Mouse (Mus musculus) R1 (cell line): ENCODE data around the gene Ptk6.

Experiments used
- DNase-seq: peaks from one replicate; pipeline ENCODE4 v3.0.0-alpha.2; 2018; ENCODE audit warnings: low read depth, low spot score

Ptk6 gene

DNA sequence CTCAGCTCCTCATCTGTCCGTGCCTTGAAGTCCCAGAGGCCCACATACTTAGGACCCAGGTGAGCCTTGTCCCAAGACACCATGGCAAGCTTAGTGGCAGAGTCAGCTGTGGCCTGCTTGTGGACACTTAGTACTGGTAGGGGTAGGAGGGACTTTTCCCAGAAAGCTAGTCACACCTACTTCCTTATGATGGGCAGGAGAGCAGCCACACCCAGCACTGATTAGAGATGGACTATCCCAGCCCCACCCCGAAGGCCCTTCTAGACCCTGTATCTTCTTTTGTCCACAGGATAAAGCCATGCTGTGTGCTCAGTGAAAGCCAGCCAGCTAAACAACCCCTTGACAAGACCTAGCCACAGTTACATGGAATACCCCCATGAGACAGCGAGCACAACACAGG, at the start of gene Ptk6:
Gene Ptk6, minus strand, starts transcription at position 368 of the 400 bp plus-strand sequence.
- no peak for DNase-seq

DNA sequence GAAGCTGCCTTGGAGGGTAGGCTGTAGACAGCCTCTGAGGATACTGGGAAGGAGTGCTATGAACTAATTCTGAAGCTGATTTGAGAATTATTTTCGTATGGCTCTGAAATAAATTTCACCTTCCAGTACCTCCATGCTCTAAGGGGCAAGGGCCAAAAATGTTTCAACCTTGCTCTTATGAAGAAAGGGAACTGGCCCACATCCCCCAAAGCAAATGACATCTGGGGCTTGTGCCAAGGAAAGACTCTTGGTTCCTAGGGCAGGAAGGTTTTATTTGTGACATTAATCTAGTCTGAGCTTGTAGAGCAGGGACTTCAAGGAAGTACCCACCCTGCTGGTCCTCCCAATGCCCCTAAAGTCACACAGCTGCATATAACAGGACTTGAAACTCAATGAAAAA, 49.3 kb upstream of the Ptk6 start:
- no peak for DNase-seq

DNA sequence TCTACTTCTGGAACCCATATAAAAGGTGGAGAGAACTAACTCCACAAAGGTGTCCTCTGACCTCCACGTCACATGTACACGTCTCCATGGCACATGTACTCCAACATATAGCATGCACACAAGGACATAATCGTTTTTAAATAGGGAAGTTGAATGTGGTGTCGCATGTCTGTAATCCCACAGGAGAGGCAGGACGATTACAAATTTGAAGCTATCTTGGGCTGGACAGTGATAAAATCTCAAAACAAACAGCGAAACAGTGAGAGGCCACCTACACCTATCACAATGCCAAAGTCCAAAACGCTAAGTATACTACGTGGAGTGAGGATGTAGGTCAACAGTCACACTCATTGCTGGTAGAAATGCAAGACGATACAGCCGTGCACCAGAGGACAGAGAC, 46.6 kb upstream of the Ptk6 start:
- no peak for DNase-seq

DNA sequence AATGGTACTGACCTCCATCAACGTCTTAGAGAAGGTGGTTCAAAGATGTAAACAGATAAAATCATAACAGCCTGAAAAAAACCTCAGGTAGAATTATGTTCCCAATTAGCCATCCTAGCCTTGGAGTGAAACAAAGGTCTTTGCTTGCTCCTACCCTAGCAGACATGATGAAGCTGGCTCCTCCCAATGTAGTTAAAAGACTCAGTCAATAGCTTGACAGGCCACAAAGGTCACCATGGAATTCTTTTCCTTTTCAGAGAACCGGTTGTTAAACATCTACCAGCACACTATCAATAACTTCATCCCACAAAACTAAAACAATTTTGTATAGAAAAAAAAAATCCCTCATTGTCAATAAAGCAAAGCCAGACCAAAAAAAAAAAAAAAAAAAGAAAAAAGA, 42.4 kb upstream of the Ptk6 start:
- DNase-seq, result peak; percentile 15

DNA sequence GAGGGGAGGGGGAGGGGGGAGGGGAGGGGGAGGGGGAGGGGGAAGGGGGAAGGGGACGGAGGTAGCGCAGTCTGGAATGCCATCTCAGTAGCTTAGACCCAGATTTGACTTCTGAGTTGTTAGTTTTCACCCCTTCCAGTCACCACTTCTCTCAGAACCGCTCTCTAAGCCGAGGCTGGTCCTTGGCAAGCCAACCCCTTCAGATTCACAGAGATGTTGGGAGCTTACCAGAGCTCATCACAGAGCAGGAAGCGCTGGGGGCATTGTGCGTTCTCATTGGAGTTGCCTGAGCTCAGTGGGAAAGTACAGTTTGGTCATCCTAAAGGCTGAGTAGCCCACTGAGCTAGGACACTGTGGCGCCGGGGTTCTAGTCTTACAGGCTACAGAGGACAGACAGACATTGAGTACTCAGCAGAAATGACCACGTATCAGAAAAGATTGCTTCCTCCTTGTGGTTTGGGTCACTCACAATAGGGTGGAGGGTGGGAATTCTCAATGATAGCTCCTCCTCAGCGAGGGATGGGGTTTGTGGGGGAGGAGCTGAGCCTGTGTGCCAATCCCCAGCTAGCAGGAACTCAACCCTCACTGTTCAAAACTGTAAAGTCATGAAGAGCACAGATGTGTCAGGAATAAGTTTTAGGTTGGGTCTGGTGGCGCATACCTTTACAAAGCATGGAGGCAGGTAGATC, 41.3 kb upstream of the Ptk6 start:
- DNase-seq, result peak; percentile 93

DNA sequence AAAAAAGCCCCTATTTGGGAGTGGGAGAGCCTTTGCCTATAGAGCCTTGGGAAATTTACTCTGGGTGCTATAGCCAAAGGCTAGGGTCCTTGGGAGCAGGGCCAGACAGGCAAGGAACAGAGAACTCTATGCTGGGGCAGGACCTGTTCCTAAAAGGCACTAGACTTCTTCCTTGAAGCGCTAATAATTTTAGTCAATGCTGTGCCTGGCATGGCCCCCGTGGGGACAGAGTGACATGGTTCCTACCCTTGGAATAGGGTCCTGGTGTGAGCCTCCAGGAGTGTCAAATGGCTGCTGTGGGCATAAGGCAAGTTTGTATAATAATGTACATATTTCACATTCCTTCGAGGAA, 39.7 kb upstream of the Ptk6 start:
- no peak for DNase-seq

DNA sequence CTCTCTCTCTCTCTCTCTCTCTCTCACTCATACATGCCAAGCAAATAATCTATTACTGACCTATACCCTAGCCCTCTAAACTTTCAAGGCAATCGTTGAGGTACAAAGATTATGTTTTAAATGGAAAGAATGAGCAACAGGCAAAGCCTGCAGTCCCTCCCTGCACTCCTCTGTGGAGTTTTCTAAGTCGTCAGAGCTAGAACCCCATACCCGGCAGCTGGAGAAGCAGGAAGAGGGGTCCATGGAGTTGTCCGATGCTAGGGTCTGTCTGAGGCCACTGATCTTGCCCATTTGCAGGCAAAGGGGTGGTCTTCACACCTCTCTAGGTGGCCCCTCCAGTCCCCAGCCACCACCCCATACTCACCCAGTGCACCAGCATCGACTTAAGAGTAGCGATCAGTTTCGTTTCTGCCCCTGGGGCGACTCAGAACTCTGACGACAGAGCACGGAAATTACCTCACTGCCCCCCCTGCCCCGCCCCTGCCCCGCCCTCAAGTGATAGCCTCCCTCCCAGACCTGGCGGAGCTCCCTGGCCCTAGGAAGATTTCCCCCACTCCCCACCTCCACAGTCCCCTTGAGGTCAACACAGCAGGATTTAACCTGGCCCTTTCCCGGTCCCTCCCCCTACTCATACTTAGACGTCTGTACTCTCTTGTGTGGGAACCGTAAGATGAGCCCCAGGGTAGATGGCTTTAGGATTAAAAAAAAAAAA, 39.2 kb upstream of the Ptk6 start, which contains the start of gene Helz2:
Gene Helz2, minus strand, starts transcription at position 426 of the 712 bp plus-strand sequence.
- peak; percentile 39 for DNase-seq

DNA sequence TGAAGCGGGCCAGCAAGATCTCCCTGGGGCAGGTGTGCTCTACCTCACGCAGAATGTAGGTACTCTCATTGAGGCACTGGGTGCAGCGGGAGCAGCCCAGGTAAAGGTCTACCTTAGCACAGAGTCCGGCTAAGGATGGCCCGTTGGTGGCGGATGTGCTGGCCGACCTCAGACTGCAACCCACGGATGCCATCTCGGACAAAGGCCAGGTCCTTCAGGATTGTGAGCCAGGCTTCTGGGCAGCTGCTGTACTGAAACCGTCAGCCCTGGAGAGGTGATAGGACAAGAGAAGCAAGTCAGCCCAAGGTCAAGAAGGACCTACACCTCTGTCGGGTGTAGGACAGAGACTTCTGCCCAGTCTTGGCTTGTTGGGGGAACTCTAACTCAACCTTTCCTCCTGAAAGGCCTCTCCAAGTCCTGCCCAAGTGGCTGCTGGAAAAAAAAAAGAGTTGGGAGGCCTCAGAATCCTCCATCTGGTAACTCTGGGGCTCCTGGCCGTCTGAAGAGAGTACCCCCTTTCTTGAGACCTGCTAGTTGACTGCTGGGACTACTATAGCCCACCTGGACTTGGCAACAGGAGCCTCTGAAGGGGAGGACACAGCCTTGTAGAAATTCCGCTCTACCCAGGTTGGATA, 38.3 kb upstream of the Ptk6 start:
- no peak for DNase-seq

DNA sequence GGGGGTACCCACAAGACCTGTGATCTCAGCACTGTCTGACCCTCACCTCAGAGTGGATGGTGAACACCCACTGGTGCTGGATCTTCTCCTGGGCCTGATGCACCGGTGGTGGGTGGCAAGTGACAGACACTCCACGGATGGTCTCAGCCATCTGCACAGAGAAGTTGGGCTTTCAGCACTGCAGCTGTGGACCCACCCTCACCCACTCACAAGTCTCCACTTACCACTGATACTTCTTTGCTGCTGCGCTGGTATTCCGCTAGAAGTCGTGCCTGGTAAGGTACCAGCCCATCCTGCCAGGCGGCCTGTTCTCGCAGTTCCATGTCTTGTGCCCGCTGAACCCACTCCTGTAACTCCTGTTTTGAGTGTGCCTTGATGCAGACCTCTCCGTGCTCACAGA, 36.7 kb upstream of the Ptk6 start:
- no peak for DNase-seq

DNA sequence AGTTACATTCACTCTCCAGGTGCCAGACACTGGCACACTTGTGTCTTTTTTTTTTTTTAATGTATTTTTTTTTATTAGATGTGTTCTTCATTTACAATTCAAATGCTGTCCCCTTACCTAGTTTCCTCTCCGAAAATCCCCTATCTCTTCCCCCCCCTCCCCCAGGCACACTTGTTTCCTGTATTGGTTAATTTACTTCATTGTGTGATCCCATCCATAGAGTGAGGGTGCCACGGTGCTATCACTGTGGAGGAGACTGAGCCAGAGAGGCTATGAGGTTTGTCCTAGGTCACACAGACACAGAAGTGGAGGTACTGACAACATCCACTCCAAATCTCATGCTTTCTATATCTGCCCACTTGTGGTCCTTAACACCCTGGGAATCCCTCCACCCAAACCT, 36.3 kb upstream of the Ptk6 start:
- DNase-seq, result no peak

DNA sequence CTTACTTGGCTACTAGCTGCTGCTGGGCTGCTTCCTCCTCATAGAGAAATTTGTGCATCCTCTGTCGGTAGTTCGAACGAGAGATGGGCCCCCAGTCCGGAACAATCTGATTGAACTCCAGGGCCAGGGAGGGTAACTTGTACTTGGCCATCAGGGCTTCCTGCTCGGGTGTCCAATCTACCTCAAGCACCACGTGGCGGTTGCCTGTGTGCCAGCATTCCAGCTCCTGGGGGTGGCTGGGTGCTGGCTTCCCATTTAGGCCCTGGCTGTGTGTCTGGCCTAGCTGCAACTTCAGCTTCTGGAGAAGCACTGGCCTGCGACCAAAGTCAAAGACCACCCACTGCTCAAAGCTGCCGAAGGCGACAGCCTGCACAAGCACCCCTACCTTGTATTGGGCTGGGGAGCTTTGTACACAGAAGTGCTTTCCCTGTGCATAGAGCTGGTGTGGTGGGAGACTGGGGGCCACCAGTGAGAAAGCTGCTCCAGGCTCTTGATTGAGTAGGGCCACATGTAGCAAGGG, 35.6 kb upstream of the Ptk6 start:
- no peak for DNase-seq

DNA sequence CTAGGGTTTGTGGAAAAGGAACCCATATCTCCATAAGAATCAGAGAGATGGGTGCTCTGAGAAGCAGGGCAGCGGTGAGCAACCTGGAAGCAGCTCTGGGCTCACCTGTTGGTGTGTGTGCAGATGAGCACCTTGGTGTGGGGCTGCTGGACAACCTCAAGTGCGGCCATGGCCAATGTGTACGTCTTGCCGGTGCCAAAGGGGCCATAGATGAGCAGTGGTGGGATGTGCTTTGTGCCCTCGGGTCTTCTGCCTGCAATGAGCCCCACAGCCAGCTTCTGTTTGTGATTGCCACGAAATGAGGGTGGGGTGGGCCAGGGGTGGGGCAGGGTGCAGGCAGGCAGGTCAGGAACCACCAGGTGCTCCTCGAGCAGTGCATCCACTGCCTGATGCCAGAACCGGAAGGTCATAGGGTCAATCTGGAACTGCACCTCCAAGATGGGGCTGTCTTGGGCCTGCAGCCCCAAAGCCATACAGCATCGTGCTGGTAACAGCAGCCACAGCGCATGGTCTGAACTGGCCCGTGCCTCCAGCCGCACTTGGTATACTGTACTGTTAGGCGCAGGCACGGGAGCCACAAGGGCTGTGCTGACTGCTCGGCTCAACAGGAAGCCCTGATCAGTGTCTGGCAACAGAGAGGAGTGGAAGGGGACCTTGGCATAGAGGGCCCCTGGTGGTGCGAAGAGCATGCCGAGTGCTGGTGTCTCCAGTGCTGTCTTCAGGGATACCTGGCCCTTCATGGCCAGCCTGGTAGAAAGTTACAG, 34.8 kb upstream of the Ptk6 start:
- peak; percentile 17 for DNase-seq

DNA sequence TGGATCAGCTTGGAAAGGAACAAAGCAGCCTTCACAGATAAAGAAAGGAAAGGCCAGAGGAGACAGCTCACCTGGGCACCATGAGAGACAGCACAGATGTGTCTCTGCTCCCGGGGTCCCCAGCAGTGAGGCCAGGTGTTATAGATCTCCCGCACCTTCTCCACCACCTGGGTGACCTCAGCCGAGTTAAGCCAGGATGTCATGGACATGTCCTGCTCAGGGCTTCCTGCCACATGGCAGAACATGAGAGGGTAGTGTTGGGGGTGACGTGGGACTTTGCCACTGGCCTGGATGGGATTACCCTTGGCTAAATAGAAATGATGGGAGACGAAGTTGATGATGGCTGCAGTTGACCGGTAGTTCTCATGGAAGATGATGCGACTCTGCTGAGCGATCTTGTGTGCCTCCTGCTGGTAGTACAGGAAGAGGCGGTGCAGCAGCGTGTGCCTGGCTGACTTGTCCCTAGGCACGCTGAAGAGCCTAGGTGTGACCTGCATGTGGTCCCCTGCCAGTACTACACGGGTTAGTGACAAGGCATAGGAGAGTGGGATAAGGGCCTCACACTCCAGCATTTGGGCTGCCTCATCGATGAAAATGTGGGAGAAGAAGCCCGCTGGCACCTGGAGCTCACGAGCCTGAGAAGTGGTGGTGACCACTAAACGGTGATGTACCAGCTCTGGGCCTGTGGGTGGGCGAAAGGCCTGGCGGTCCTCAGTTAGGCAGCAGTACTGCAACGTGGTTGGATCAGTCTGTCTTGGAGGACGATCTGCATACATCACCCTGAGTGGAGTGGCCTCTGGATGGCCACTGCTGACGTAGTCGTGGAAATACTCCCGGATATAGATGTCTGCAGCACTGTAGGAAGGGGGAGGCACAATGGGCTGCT, 33.3 kb upstream of the Ptk6 start:
- peak; percentile 39 for DNase-seq

DNA sequence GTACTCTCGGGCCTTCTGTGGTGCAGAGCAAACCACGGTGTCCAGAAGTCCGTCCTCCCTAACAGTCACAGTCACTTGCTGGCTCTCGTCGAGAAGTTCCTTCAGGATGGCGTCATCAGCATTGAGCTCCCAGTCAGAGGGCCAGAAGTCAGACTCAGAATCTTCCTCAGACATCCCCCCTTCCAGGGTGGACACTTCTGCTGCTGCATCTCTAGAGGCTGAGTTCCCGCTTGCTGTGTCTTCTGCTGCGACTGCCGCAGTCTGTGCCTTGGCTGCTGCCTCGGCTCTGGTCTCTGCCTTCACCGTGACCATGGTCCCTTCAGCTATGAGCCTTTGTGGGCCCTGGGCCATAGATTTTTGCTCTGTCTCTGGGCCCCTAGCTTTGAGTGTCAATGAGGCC, 32.1 kb upstream of the Ptk6 start:
- peak; percentile 3 for DNase-seq

DNA sequence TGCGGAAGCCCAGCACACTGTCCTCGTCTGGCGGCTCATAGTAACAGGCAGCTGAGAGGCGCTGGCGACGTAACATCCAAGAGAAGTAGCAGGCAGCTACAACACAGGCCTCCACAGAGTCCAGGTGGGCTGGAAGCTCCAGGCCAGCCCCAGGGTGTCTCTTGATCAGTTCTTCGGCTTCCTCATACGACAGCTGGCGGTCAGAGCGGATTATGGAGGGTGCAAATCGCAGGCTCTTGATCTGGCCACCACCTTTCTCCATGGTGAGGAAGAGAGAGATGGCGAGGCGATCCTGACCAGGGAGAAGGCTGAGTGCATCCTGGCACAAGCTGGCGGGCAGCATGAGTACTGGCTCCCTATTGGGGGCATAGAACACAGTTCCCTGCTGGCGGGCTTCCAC, 30.9 kb upstream of the Ptk6 start:
- no peak for DNase-seq

DNA sequence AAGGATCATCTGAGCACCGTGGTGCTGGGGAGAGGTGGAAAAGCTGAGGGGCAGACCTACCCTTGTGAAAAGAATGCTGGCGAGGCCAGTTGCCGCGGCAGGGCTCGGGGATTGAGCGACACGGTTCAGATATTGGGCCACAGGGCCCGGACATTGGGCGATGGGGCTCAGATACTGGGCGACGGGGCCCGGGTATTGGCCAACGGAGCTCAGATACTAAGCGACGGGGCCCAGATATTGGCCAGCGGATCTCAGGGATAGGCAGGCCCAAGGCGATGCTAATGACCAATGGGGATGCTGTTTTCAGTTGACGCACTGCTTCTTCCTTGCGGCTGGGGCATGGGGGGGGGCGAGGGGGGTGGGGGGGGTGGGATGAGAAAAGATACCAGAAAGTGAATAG, 28.6 kb upstream of the Ptk6 start:
- DNase-seq, result peak; percentile 25

DNA sequence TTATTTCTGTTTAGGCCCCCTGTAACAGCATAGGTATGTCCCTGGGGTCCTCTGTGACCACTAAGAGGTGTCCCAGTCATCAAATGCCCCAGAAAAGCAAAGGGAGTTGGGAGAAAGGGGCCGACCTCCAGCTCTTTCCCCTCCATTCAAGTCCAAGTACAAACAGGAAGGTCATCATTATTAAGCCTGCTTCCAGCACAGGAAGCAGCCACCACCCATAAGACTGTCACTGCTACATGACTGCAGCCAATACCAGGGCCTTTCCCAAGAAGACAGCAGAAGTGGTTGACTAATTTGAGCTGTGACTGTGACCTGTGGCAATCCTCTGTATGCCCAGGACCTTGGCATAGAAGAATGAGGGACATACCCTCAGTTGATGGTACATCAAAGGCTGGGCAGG, 25.7 kb upstream of the Ptk6 start:
- DNase-seq, result no peak

DNA sequence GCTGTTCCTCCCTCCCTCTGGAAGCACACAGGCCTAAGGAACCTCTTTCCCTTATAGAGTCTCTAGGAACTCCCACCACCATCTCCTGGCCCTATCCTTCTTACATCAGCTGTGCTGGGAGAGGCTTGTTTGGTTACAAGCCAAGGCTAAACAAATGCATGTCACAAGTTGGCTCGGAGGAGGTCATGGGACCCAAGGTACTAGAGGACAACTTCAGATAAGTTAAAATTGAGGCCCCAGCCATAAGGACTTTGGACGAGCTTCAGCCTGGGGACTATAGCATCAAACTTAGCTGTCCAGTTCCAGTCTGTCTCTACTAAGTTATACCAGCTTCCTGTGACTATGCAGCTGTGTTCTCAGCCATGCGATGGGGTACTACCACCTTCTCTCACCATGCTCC, 24.5 kb upstream of the Ptk6 start:
- no peak for DNase-seq

DNA sequence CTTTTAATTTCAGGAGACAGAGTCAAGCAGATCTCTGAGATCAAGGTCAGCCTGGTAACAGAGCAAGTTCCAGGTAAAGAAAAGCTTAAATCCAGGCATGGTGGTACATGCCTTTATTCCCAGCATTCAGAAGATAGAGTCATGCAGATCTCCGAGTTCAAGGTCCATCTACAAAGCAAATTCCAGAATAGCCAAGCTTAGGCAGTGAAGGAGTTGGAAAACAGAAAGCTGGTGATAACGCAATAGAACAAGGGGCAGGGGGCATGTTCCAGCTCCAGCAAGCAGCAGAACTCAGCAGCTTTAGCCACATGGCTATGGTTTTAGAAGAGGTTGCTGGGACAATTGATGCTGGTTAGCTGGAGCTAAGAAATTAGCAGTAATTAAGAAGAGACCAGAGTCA, 22.4 kb upstream of the Ptk6 start:
- DNase-seq, result no peak

DNA sequence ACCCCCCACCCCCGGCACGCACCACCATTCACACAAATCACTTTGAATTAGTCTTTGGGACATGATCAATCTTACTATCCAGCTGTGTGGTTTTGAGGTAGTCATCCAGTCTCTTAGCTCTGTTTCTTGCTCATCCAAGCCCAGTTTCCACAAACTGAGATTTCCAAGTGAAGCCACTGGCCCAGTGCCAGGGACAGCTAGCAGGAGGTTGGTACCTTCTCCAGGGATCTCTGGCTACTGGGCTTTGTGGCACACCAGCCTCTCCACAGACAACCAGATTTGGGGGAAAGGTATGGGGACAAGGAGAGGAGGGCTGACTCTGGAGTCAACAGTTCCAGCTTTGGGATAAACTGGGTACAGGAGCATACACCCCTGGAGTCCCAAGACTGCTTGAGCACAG, 17.8 kb upstream of the Ptk6 start:
- no peak for DNase-seq
